Mouse (Mus musculus): ENCODE results near the gene Alox5ap. TPM values are rescaled to one million over a fixed set of nuclear protein-coding genes. Genes with fewer than 3 reads are reported as not detected.

Alox5ap gene
- polyA plus RNA-seq, 1 experiment from 2014 or later: 9.3 TPM

- DNase-seq (no peak), ATAC-seq (ENCODE audit: insufficient read depth) (no peak)
- WGBS: 95% methylated on average over 3 of the region's 3 CpGs
- Histone ChIP-seq H3K27ac (ENCODE audit: low read depth) (no peak overlapping the region), H3K4me1 (ENCODE audit: insufficient read depth) (no peaks in the 10 kb centered on the region), H3K4me2 (no peak overlapping the region), H3K4me3 (ENCODE audit: low read depth, low read length) (no peak overlapping the region), H3K27me3 (ENCODE audit: insufficient read depth, low read length) (no peaks in the 10 kb centered on the region), H3K9ac (no peak overlapping the region), H3K36me3 (ENCODE audit: insufficient read depth) (no peaks in the 10 kb centered on the region), H3K9me3 (ENCODE audit: low read depth, low read length) (no peaks in the 10 kb centered on the region; the same call in 1 of the 2 replicates)
- 0 out of 2 replicates have a peak, but pooled peaks have one; percentile 29 for TF ChIP-seq CTCF (IDR thresholded peaks at IDR 0.05; ENCODE audit: low read depth)
Measured at GRCm38 (mm10) chr5:149271291-149271690, 6.7 kb downstream of the Alox5ap start.

GRCm38 (mm10) chr5:149272535-149272934 lies 8.0 kb downstream of the Alox5ap start:
- Histone ChIP-seq H3K36me3 (ENCODE audit: insufficient read depth) (no peaks in the 10 kb centered on the region), H3K4me3 (ENCODE audit: low read depth, low read length) (no peak overlapping the region), H3K4me2 (no peak overlapping the region), H3K9me3 (ENCODE audit: low read depth, low read length) (no peaks in the 10 kb centered on the region; the same call in 1 of the 2 replicates), H3K27me3 (ENCODE audit: insufficient read depth, low read length) (no peaks in the 10 kb centered on the region), H3K4me1 (ENCODE audit: insufficient read depth) (no peaks in the 10 kb centered on the region), H3K9ac (no peak overlapping the region), H3K27ac (ENCODE audit: low read depth) (no peak overlapping the region)
- WGBS: 54% methylated on average over 4 of the region's 4 CpGs
- DNase-seq: peak; percentile 43
- no peak for ATAC-seq (ENCODE audit: insufficient read depth)
- TF ChIP-seq CTCF (IDR thresholded peaks at IDR 0.05; ENCODE audit: low read depth): no peak

- Histone ChIP-seq H3K9me3 (ENCODE audit: low read depth, low read length) (no peaks in the 10 kb centered on the region; the same call in 1 of the 2 replicates), H3K4me2 (no peak overlapping the region), H3K27me3 (ENCODE audit: insufficient read depth, low read length) (no peaks in the 10 kb centered on the region), H3K9ac (no peak overlapping the region), H3K4me1 (ENCODE audit: insufficient read depth) (no peaks in the 10 kb centered on the region), H3K36me3 (ENCODE audit: insufficient read depth) (no peaks in the 10 kb centered on the region), H3K4me3 (ENCODE audit: low read depth, low read length) (no peak overlapping the region), H3K27ac (ENCODE audit: low read depth) (no peak overlapping the region)
- 82% methylated on average over 15 of the region's 15 CpGs for WGBS
- TF ChIP-seq CTCF (IDR thresholded peaks at IDR 0.05; ENCODE audit: low read depth): no peak
- ATAC-seq (ENCODE audit: insufficient read depth): no peak
- DNase-seq: no peak
Measured at GRCm38 (mm10) chr5:149274390-149275104, 10.0 kb downstream of the Alox5ap start.

GRCm38 (mm10) chr5:149275105-149275494 lies 10.5 kb downstream of the Alox5ap start:
- no peak overlapping the region for H3K9ac ChIP-seq
- ATAC-seq (ENCODE audit: insufficient read depth): no peak
- WGBS: 75% methylated on average over 1 of the region's 1 CpGs

GRCm38 (mm10) chr5:149277529-149277928 lies 13.0 kb downstream of the Alox5ap start:
- WGBS: 74% methylated on average over 5 of the region's 5 CpGs
- peaks cover 1% of the 10 kb centered on the region; the same call in 1 of the 2 replicates for H3K9me3 ChIP-seq (ENCODE audit: low read depth, low read length)
- H3K4me2 ChIP-seq: no peak overlapping the region
- no peak for ATAC-seq (ENCODE audit: insufficient read depth)
- H3K36me3 ChIP-seq (ENCODE audit: insufficient read depth): no peaks in the 10 kb centered on the region
- no peak for TF ChIP-seq CTCF (IDR thresholded peaks at IDR 0.05; ENCODE audit: low read depth)
- H3K27ac ChIP-seq (ENCODE audit: low read depth): no peak overlapping the region
- DNase-seq: no peak
- no peaks in the 10 kb centered on the region for H3K4me1 ChIP-seq (ENCODE audit: insufficient read depth)
- no peak overlapping the region for H3K4me3 ChIP-seq (ENCODE audit: low read depth, low read length)
- H3K9ac ChIP-seq: no peak overlapping the region
- H3K27me3 ChIP-seq (ENCODE audit: insufficient read depth, low read length): no peaks in the 10 kb centered on the region

More at GRCm38 (mm10) chr5:149275105-149275494, 10.5 kb downstream of the Alox5ap start:
- Histone ChIP-seq H3K36me3 (ENCODE audit: insufficient read depth) (no peaks in the 10 kb centered on the region), H3K4me2 (no peak overlapping the region), H3K9me3 (ENCODE audit: low read depth, low read length) (no peaks in the 10 kb centered on the region; the same call in 1 of the 2 replicates), H3K27me3 (ENCODE audit: insufficient read depth, low read length) (no peaks in the 10 kb centered on the region), H3K27ac (ENCODE audit: low read depth) (no peak overlapping the region), H3K4me1 (ENCODE audit: insufficient read depth) (no peaks in the 10 kb centered on the region), H3K4me3 (ENCODE audit: low read depth, low read length) (no peak overlapping the region)
- no peak for DNase-seq
- TF ChIP-seq CTCF (IDR thresholded peaks at IDR 0.05; ENCODE audit: low read depth): peak; percentile 40

GRCm38 (mm10) chr5:149279273-149279844 lies 14.8 kb downstream of the Alox5ap start:
- Histone ChIP-seq H3K27me3 (ENCODE audit: insufficient read depth, low read length) (no peaks in the 10 kb centered on the region), H3K4me3 (ENCODE audit: low read depth, low read length) (no peak overlapping the region), H3K9ac (no peak overlapping the region), H3K4me1 (ENCODE audit: insufficient read depth) (no peaks in the 10 kb centered on the region), H3K4me2 (0 out of 2 replicates have a peak overlapping the region, but pooled peaks have one; percentile 3), H3K9me3 (ENCODE audit: low read depth, low read length) (peaks cover 7% of the 10 kb centered on the region; the same call in 1 of the 2 replicates), H3K27ac (ENCODE audit: low read depth) (no peak overlapping the region), H3K36me3 (ENCODE audit: insufficient read depth) (no peaks in the 10 kb centered on the region)
- WGBS: 36% methylated on average over 22 of the region's 22 CpGs
- peak; percentile 53 for TF ChIP-seq CTCF (IDR thresholded peaks at IDR 0.05; ENCODE audit: low read depth)
- DNase-seq (peak; percentile 51), ATAC-seq (ENCODE audit: insufficient read depth) (peak; percentile 62; the same call in 1 of the 2 replicates)

- peak; percentile 65 for TF ChIP-seq CTCF (IDR thresholded peaks at IDR 0.05; ENCODE audit: low read depth)
- H3K9ac ChIP-seq: no peak overlapping the region
- peaks cover 7% of the 10 kb centered on the region; the same call in 1 of the 2 replicates for H3K9me3 ChIP-seq (ENCODE audit: low read depth, low read length)
- no peak overlapping the region for H3K4me2 ChIP-seq
- H3K27ac ChIP-seq (ENCODE audit: low read depth): no peak overlapping the region
- no peaks in the 10 kb centered on the region for H3K27me3 ChIP-seq (ENCODE audit: insufficient read depth, low read length)
- no peak overlapping the region for H3K4me3 ChIP-seq (ENCODE audit: low read depth, low read length)
- 86% methylated on average over 2 of the region's 2 CpGs for WGBS
- H3K36me3 ChIP-seq (ENCODE audit: insufficient read depth): no peaks in the 10 kb centered on the region
- DNase-seq (peak; percentile 27), ATAC-seq (ENCODE audit: insufficient read depth) (no peak)
- H3K4me1 ChIP-seq (ENCODE audit: insufficient read depth): no peaks in the 10 kb centered on the region
Measured at GRCm38 (mm10) chr5:149283009-149283408, 18.4 kb downstream of the Alox5ap start.

Measured in lung, embryonic 14.5 days (tissue).